Mouse (Mus musculus): ENCODE results near the gene Cacna1c. TPM values are rescaled to one million over a fixed set of nuclear protein-coding genes. Genes with fewer than 3 reads are reported as not detected.

Cacna1c gene
- total RNA-seq, 2 experiments from 2014 or later, result 73.0 to 73.5 TPM

Other genes starting within 250 kb of the Cacna1c start
- 10 to 100 TPM; 16.9 to 18.7 TPM for gene Dcp1b, start 21.2 kb downstream of the Cacna1c start, total RNA-seq (2021)
- 1 to 10 TPM in 1 of 2 experiments, under 1 TPM in 1; 0.52 to 1.0 TPM for gene Cacna2d4, start 40.1 kb upstream of the Cacna1c start, total RNA-seq (2021)
- gene Lrtm2, start 134.3 kb upstream of the Cacna1c start, total RNA-seq (2021), result 10 to 100 TPM; 44.3 to 47.4 TPM
- 10 to 100 TPM; 47.1 to 50.6 TPM for gene Adipor2, start 221.3 kb upstream of the Cacna1c start, total RNA-seq (2021)

Data from layer of hippocampus, adult 18-20 months (tissue).